Mouse (Mus musculus): Measurements from ENCODE around the gene Ift81.

- TF ChIP-seq CTCF (IDR thresholded peaks at IDR 0.05; ENCODE audit: low read depth) = peak; percentile 43
- TF ChIP-seq EP300 (IDR thresholded peaks at IDR 0.05; ENCODE audit: low read depth) = no peak
Measured at GRCm38 (mm10) chr5:122602233-122602632, 12.1 kb downstream of the Ift81 start.
